Mouse (Mus musculus): ENCODE data around the gene Nmd3. TPM values are rescaled to one million over a fixed set of nuclear protein-coding genes. Genes with fewer than 3 reads are reported as not detected.

The Nmd3 gene
- polyA plus RNA-seq, 1 experiment from 2014 or later = 167 TPM

DNA sequence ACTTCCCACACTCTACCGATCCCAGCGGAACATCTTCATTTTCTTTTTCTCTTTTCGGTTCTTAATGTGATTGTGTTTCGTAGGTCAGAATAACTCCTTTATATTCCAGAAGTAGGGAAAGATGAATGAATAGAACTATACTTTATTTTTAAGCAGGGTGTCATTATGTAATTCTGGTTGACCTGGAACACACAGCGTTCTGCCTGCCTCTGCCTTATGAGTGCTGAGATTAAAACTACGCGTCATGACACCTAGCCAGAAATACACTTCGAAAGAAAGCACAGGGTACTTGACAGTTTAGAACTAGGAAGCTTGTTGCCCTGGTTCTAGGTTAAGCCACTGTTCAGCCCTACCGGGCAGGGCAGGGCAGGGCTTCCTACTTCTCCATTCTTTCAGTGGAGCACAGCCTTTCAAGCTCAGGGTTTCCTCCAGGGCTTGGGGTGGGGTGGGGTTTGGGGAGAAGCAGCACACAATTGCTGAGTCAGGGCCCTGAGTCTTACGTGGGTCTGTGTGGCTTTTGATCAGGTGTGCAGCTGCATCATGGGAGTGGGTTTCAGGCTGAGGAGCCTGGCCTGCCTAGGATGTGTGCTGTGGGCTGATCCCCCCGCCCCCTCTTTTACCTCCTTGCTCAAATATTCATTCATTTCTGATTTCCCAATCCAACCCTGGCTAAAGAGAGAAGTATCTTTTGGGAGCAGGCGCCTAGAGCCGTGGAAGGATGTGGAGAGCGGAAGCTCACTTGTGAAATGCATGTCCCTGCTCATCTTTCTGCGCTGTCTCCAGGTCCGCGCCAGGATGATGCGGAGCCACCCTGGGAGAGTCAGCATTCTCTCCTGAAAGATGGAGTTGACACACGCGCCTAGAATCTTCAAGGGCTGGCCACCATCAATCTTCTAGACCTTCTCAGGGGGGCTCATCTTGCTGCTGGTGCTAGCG, 42.1 kb downstream of the Nmd3 start:
- no peak for DNase-seq (ENCODE audit: low spot score)

GRCm38 (mm10) chr3:69765206-69765605, 43.4 kb downstream of the Nmd3 start:
- no peak for DNase-seq (ENCODE audit: low spot score)

GRCm38 (mm10) chr3:69769150-69769549, 47.4 kb downstream of the Nmd3 start:
- no peak for DNase-seq (ENCODE audit: low spot score)

DNA sequence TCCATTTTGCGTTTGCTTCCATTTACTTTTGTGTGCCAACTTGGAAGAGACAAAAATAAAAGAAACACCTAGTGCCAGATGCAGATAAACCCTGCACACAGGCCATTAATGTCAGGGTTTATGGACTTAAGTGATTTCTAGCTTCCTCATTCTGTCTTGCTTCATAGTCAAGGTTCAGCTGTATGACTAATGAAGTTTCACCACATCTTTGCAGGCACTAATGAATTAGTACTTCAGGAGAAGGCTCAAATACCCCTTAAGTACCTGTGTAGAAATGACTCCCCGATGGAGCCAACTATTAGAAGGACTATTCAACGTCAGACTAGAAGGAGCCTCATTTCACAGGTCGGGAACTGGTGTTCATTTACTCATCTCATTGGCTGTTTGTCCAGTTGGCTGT, 51.6 kb downstream of the Nmd3 start:
- no peak for DNase-seq (ENCODE audit: low spot score)

DNA sequence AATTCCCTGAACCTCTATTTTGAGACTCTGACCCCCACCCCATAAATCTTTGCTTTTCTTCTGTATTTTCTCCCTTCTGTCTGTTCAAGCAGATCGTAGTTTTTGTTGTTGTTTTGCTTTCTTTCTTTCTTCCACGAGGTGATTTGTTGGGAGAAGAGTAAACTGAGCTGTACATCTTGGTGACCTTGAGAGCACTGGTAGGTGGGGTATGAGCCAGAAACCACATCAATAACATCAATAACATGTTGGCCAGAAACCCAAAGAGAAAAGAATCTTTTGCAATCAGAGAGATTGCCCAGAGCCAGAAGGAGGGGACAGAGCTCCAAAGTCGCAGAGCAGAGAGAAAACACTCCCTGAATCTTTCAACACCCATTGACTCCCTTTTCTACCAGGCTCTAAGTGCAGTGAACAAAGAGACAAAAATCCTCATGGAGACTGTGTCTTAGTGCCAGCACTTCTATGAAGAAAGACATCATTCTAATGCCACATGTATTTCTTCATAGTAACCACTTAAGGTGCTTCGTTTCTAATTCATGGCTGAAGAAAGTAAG, 57.5 kb downstream of the Nmd3 start:
- DNase-seq (ENCODE audit: low spot score) = no peak

- DNase-seq (ENCODE audit: low spot score) = no peak
These were observed 71.1 kb downstream of the Nmd3 start for GRCm38 (mm10) chr3:69792823-69793417.

GRCm38 (mm10) chr3:69797533-69797932, 75.7 kb downstream of the Nmd3 start:
- no peak for DNase-seq (ENCODE audit: low spot score)

- DNase-seq (ENCODE audit: low spot score) = no peak
These were observed 76.2 kb downstream of the Nmd3 start for GRCm38 (mm10) chr3:69797969-69798368.

DNA sequence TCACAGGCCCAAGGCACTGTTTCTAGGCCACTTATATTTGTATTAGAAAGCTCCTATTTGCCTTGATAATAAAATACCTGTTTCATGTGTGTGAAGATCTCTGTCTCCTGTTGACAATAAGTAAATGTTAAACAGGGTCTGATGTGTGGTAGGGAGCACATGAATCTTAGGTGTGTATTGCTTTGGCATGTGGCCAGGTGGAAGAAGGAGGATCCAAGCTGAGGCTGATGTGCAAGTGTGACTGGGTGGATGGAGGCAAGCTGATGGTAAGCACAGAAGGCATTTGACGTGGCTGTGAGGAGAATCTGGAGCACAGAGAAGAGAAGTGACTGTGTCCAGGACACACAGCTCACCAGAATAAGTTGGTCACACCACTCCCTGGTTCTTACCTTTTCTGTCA, 77.3 kb downstream of the Nmd3 start:
- DNase-seq (ENCODE audit: low spot score) = no peak

DNA sequence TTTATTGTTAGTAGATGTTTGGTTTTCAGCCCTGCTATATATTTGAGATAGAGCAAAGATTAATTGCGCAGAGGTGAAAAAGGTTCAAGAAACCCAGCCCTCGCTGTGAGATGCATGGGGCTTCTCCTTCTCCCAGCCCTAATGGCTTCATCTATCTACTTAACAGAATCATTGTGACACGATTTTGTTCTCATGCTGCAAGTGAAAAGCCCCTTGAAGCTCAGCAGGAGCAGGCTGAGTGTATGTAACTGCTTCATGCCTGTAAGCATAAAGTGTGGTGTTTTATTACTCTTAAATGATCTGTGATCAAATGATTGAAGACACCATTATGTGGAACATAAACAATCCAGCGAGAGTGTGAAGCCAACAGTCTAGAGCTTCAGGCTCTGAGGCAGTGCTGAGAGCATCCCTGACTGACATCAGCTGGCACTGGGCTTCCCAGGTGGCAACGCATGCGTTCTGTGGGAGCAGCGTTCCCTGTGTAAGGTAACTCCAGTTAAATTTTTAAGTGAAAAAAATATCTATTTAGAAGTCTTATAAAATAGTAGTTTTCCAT, 79.1 kb downstream of the Nmd3 start:
- no peak for DNase-seq (ENCODE audit: low spot score)

GRCm38 (mm10) chr3:69803137-69803536, 81.4 kb downstream of the Nmd3 start:
- no peak for DNase-seq (ENCODE audit: low spot score)

Other genes with a start within 250 kb of the Nmd3 start
- 9.3 and 9.9 TPM in 2 replicates for gene B3galnt1, start 123.0 kb upstream of the Nmd3 start, polyA plus RNA-seq (2015; fragmentation: Nextera tagmentation; extraction: Ambion mirVana)
- 10.9 and 12.3 TPM in 2 replicates for gene Sptssb, start 138.0 kb downstream of the Nmd3 start, polyA plus RNA-seq (2015; fragmentation: Nextera tagmentation; extraction: Ambion mirVana)

All from thymus, postnatal 0 days (tissue).